Comparison of ENCODE assay signal across 9 mouse cellular contexts in the genomic region with DNA sequence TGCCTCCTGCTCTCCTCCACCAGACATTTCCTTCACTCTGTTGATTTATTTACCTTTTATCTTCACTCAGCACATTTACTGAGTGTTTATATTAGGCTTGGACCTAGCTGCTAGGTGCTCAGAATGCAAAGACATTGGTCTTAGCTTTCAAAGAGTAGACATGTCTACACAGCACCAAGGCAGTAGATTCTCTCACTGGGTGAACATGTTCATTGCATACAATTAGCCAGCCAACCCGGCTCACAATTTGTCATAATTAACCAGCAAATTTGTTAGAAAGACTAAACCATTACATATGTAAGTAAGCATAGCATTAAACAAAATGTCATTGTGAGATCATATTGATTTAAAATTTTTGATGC.
DNase-seq lines count a peak whose midpoint lies in the region; ATAC-seq lines count a peak whose summit lies in the region.
"Had no signal": no experiment of that assay in that cellular context is flagged by ENCODE, and none has a peak within 500 bp of the region (broad histone marks: within the 10 kb centered on the region; RNA-seq: fewer than 3 reads in every experiment).

No protein-coding gene starts in this region.

- H3K27me3 ChIP-seq in lung, embryonic 16.5 days (ENCODE audit: control insufficient read depth, insufficient read depth, low read depth, low read length): no peaks in the 10 kb centered on the region
- H3K27me3 ChIP-seq in forebrain, embryonic 15.5 days: no peaks in the 10 kb centered on the region
- no peaks in the 10 kb centered on the region for H3K27me3 ChIP-seq in limb, embryonic 12.5 days
- no peaks in the 10 kb centered on the region for H3K27me3 ChIP-seq in stomach, embryonic 14.5 days (ENCODE audit: control insufficient read depth, insufficient read depth, low read length)

- H3K9me3 ChIP-seq in lung, embryonic 16.5 days (ENCODE audit: control insufficient read depth, low read length): no peaks in the 10 kb centered on the region
- H3K9me3 ChIP-seq in forebrain, embryonic 15.5 days: no peaks in the 10 kb centered on the region
- H3K9me3 ChIP-seq in limb, embryonic 12.5 days: no peaks in the 10 kb centered on the region
- H3K9me3 ChIP-seq in stomach, embryonic 14.5 days (ENCODE audit: control insufficient read depth, low read depth, low read length): no peaks in the 10 kb centered on the region

- peak overlapping the region; percentile 42; the same call in 1 of the 2 replicates for H3K9ac ChIP-seq in lung, embryonic 16.5 days (ENCODE audit: low read length)
- no peak overlapping the region for H3K9ac ChIP-seq in forebrain, embryonic 15.5 days (replicated peaks)
- no peak overlapping the region for H3K9ac ChIP-seq in limb, embryonic 12.5 days (replicated peaks)
- no peak overlapping the region for H3K9ac ChIP-seq in stomach, embryonic 14.5 days (replicated peaks; ENCODE audit: low read depth, low read length)

- H3K4me1 ChIP-seq in lung, embryonic 16.5 days (replicated peaks; ENCODE audit: control insufficient read depth, insufficient read depth, low read length): peaks cover 9% of the 10 kb centered on the region; the same call in 1 of the 2 replicates
- H3K4me1 ChIP-seq in forebrain, embryonic 15.5 days: peaks cover 9% of the 10 kb centered on the region
- H3K4me1 ChIP-seq in limb, embryonic 12.5 days (replicated peaks): peaks cover 9% of the 10 kb centered on the region
- H3K4me1 ChIP-seq in stomach, embryonic 14.5 days (ENCODE audit: control insufficient read depth, insufficient read depth, low read length): peaks cover 6% of the 10 kb centered on the region; the same call in 1 of the 2 replicates

- no peak overlapping the region for H3K4me3 ChIP-seq in lung, embryonic 16.5 days (ENCODE audit: low read length)
- no peak overlapping the region for H3K4me3 ChIP-seq in forebrain, embryonic 15.5 days
- H3K4me3 ChIP-seq in limb, embryonic 12.5 days (replicated peaks): no peak overlapping the region
- H3K4me3 ChIP-seq in stomach, embryonic 14.5 days (ENCODE audit: low read depth, low read length): no peak overlapping the region

- peak overlapping the region; percentile 27; the same call in 1 of the 2 replicates for H3K27ac ChIP-seq in lung, embryonic 16.5 days (ENCODE audit: low read length)
- no peak overlapping the region for H3K27ac ChIP-seq in forebrain, embryonic 15.5 days (replicated peaks)
- no peak overlapping the region for H3K27ac ChIP-seq in limb, embryonic 12.5 days
- peak overlapping the region; percentile 67 for H3K27ac ChIP-seq in stomach, embryonic 14.5 days (ENCODE audit: low read length)

- H3K36me3 ChIP-seq in lung, embryonic 16.5 days (ENCODE audit: control insufficient read depth, insufficient read depth, low read length): no peaks in the 10 kb centered on the region
- no peaks in the 10 kb centered on the region for H3K36me3 ChIP-seq in forebrain, embryonic 15.5 days
- no peaks in the 10 kb centered on the region for H3K36me3 ChIP-seq in limb, embryonic 12.5 days
- no peaks in the 10 kb centered on the region for H3K36me3 ChIP-seq in stomach, embryonic 14.5 days (ENCODE audit: control insufficient read depth, insufficient read depth, low read length)

- peak overlapping the region; percentile 38 for H3K4me2 ChIP-seq in lung, embryonic 16.5 days (ENCODE audit: low read depth, low read length)
- peak overlapping the region; percentile 7; the same call in 1 of the 2 replicates for H3K4me2 ChIP-seq in forebrain, embryonic 15.5 days (replicated peaks)
- H3K4me2 ChIP-seq in limb, embryonic 12.5 days: peak overlapping the region; percentile 48
- H3K4me2 ChIP-seq in stomach, embryonic 14.5 days (replicated peaks; ENCODE audit: low read depth, low read length): peak overlapping the region; percentile 23; the same call in 1 of the 2 replicates

- 19% methylated on average over 1 of the region's 1 CpGs for WGBS in lung, embryonic 16.5 days
- WGBS in forebrain, embryonic 15.5 days: 37% methylated on average over 1 of the region's 1 CpGs
- WGBS in limb, embryonic 12.5 days: 12% methylated on average over 1 of the region's 1 CpGs
- WGBS in stomach, embryonic 14.5 days: 13% methylated on average over 1 of the region's 1 CpGs

- ATAC-seq in lung, embryonic 16.5 days (ENCODE audit: low read depth): no peak
- peak; percentile 53; the same call in 1 of the 2 replicates for ATAC-seq in forebrain, embryonic 15.5 days (replicated peaks)
- ATAC-seq in limb, embryonic 12.5 days (ENCODE audit: insufficient number of reproducible peaks, insufficient read depth, low FRiP score, low TSS enrichment, low read depth): no peak
- no peak for ATAC-seq in stomach, embryonic 14.5 days (ENCODE audit: insufficient number of reproducible peaks, insufficient read depth, low FRiP score, low read depth)

- DNase-seq in lung, postnatal 25 days (ENCODE audit: low spot score): no peak
- DNase-seq in ovary, postnatal 14 days (ENCODE audit: low spot score): no peak
- DNase-seq in right cerebral cortex, adult 2 months (ENCODE audit: low spot score in 2 of 2): no peak
- DNase-seq in gastrocnemius, adult 8-10 months (ENCODE audit: low spot score in 2 of 2): no peak
- DNase-seq: kidney, adult 2 months had no signal

Comparison
In these comparisons a context has a peak if more than half of its experiments do, and no peak if none do; other contexts are left out.
1. H3K27ac ChIP-seq: peak in lung, embryonic 16.5 days (single experiment) and stomach, embryonic 14.5 days (single experiment); none in forebrain, embryonic 15.5 days (single experiment) and limb, embryonic 12.5 days (single experiment).
2. Peak in every context shown above with its lines, with median percentiles within 50 percentile points of each other: H3K4me2 ChIP-seq.